Mouse (Mus musculus) spleen, adult 2 months (tissue): ENCODE data around the gene Kmt2a. TPM values are rescaled to one million over a fixed set of nuclear protein-coding genes. Genes with fewer than 3 reads are reported as not detected.

ENCODE experiments used
- DNase-seq, 2 experiments: peaks; one replicate each; pipeline versions ENCODE4 v3.0.0 to v3.0.0-alpha.2; 2012 to 2021; ENCODE audit warnings: low spot score in 2 of 2, low read depth in 1 of 2
- H3K27ac ChIP-seq: fragments of 200-500 bp; 2 replicates; pipeline ENCODE4 v1.5.1; 2012; ENCODE audit warnings: low read length, inconsistent platforms; ENCODE audit not compliant: insufficient read depth
- H3K27me3 ChIP-seq: fragments of 200-500 bp; 2 replicates; pipeline ENCODE4 v1.6.1; 2012; ENCODE audit warnings: mild to moderate bottlenecking, moderate library complexity, low read length, inconsistent platforms; ENCODE audit not compliant: control insufficient read depth, insufficient read depth
- H3K36me3 ChIP-seq: fragments of 200-500 bp; 2 replicates; pipeline ENCODE4 v1.6.1; 2012; ENCODE audit warnings: mild to moderate bottlenecking, low read length, inconsistent platforms; ENCODE audit not compliant: control insufficient read depth, insufficient read depth
- H3K4me1 ChIP-seq: fragments of 200-500 bp; 2 replicates; pipeline ENCODE4 v1.6.1; 2011; ENCODE audit warnings: inconsistent platforms; ENCODE audit not compliant: control insufficient read depth, insufficient read depth, insufficient read length
- H3K4me3 ChIP-seq: fragments of 200-500 bp; 2 replicates; pipeline ENCODE4 v1.5.1; 2011; ENCODE audit warnings: mild to moderate bottlenecking, inconsistent platforms; ENCODE audit not compliant: insufficient read depth, insufficient read length; ENCODE audit errors: extremely low read depth
- CTCF ChIP-seq: fragments of 200-500 bp; IDR thresholded peaks from 2 replicates; pipeline ENCODE4 v1.5.1; 2011; ENCODE audit warnings: mild to moderate bottlenecking, inconsistent platforms; ENCODE audit not compliant: insufficient read depth, insufficient read length, insufficient replicate concordance; ENCODE audit errors: extremely low read depth
- POLR2A ChIP-seq: fragments of 200-500 bp; IDR thresholded peaks from 2 replicates; pipeline ENCODE4 v1.6.1; 2011; ENCODE audit warnings: low read depth, low read length, inconsistent platforms
- WGBS: fragments of 180-500 bp; shearing (Covaris S2); methylation state at CpG from one replicate; pipeline ENCODE4 v1.1.7; 2018; 5-methylcytosine and 5-hydroxymethylcytosine counted together
- polyA plus RNA-seq: library from polyadenylated mRNA; depleted of rRNA; stranded (reverse); fragments of >200 nt; gene quantifications from 2 replicates; pipeline ENCODE4 v1.2.3, GENCODE M21; 2012

Gene Kmt2a
- polyA plus RNA-seq, 1 experiment: 36.8 TPM

DNA sequence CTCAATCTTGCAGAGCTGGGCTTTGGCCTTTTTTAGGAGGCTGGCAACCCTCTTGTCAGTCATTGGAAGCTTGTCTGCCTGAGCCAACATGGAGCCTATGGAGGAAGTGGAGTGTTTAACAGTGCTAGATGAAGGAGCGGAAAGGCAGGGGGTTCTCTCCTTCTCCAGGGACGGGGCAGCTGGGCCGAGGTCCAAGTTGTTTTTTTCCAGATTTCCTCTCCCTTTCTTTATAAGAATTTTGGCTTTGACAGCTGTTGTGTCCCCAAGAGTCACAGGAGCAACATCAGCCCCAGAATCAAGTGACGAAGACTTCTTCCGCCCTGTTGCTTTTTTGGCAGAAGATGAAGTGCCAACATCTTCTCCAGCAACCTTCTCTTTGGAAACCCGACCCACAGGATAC, 33.6 kb downstream of the Kmt2a start:
- H3K4me1 ChIP-seq: no peaks in the 10 kb centered on the region
- H3K27me3 ChIP-seq: no peaks in the 10 kb centered on the region
- no peak for DNase-seq
- no peak overlapping the region for H3K4me3 ChIP-seq
- H3K36me3 ChIP-seq: peaks cover 49% of the 10 kb centered on the region
- TF ChIP-seq POLR2A (no peak), CTCF (no peak)
- WGBS: 90% methylated on average over 6 of the region's 6 CpGs
- H3K27ac ChIP-seq: no peak overlapping the region

GRCm38 (mm10) chr9:44841241-44841640, 39.9 kb downstream of the Kmt2a start:
- peak; percentile 29 to 39 for DNase-seq
- H3K4me3 ChIP-seq: no peak overlapping the region
- 78% methylated on average over 10 of the region's 10 CpGs for WGBS
- no peaks in the 10 kb centered on the region for H3K4me1 ChIP-seq
- peaks cover 48% of the 10 kb centered on the region for H3K36me3 ChIP-seq
- H3K27me3 ChIP-seq: no peaks in the 10 kb centered on the region
- TF ChIP-seq CTCF (peak; percentile 35; the same call in 1 of the 2 replicates), POLR2A (no peak)
- H3K27ac ChIP-seq: no peak overlapping the region

- H3K27me3 ChIP-seq: no peaks in the 10 kb centered on the region
- H3K27ac ChIP-seq: no peak overlapping the region
- H3K36me3 ChIP-seq: peaks cover 45% of the 10 kb centered on the region
- no peaks in the 10 kb centered on the region for H3K4me1 ChIP-seq
- TF ChIP-seq CTCF (peak; percentile 63; the same call in 1 of the 2 replicates), POLR2A (no peak)
- peak; percentile 41 to 63 for DNase-seq
- 61% methylated on average over 7 of the region's 7 CpGs for WGBS
- H3K4me3 ChIP-seq: no peak overlapping the region
Observed at GRCm38 (mm10) chr9:44836439-44836838, 44.7 kb downstream of the Kmt2a start.

DNA sequence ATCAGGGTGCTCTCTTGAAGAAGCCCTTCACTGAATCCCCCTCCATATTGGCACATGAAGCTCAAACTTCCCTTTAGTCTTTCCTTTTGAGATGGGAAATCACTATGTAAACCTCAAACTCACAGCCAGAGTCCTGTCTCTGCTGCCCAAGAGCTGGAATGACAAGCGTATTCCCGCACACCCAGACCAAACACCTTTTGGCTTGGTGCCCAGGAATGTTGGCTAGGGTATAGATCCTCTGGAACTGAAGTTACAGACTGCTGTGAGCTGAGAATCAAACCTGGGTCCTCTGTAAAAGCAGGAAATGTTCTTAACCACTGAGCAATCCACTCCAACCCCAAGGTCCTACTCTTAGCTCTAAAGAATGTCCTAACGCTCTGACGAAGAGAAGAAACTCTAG, 48.7 kb downstream of the Kmt2a start:
- no peak for DNase-seq
- Histone ChIP-seq H3K4me1 (no peaks in the 10 kb centered on the region), H3K27me3 (no peaks in the 10 kb centered on the region), H3K4me3 (no peak overlapping the region), H3K36me3 (peaks cover 43% of the 10 kb centered on the region), H3K27ac (no peak overlapping the region)
- WGBS: 96% methylated on average over 4 of the region's 4 CpGs
- no peak for TF ChIP-seq CTCF
- TF ChIP-seq POLR2A: no peak

DNA sequence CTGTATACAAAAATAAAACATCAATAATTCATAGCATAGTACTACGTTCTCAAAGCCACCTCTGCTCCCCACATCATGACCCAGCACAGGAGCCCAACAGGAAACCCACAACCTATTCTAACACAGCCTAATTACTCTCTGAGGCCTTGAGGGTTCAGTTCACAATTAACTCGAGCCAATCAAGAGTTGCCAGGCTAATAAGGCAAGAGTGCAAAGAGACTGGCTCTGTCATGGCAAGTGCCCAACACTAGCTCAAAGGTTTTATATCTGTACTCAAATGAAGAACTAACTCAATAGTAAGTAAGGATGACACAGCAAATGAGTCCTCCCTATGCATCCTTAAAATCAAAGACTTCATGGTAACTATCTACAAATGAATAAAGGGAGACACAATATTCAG, 50.6 kb downstream of the Kmt2a start:
- no peaks in the 10 kb centered on the region for H3K4me1 ChIP-seq
- H3K27ac ChIP-seq: no peak overlapping the region
- no peak overlapping the region for H3K4me3 ChIP-seq
- peaks cover 48% of the 10 kb centered on the region for H3K36me3 ChIP-seq
- TF ChIP-seq POLR2A (no peak), CTCF (no peak)
- no peaks in the 10 kb centered on the region for H3K27me3 ChIP-seq
- 71% methylated on average over 2 of the region's 2 CpGs for WGBS
- no peak for DNase-seq

- no peaks in the 10 kb centered on the region for H3K4me1 ChIP-seq
- DNase-seq: no peak
- H3K36me3 ChIP-seq: peaks cover 49% of the 10 kb centered on the region
- whole genome bisulfite sequencing: 93% methylated on average over 11 of the region's 11 CpGs
- H3K27ac ChIP-seq: no peak overlapping the region
- no peak for TF ChIP-seq POLR2A
- TF ChIP-seq CTCF: no peak
- H3K4me3 ChIP-seq: no peak overlapping the region
- no peaks in the 10 kb centered on the region for H3K27me3 ChIP-seq
Observed at GRCm38 (mm10) chr9:44828944-44829343, 52.2 kb downstream of the Kmt2a start.

GRCm38 (mm10) chr9:44826660-44827059, 54.4 kb downstream of the Kmt2a start:
- DNase-seq: no peak
- WGBS: 96% methylated on average over 7 of the region's 7 CpGs
- H3K4me3 ChIP-seq: no peak overlapping the region
- no peaks in the 10 kb centered on the region for H3K27me3 ChIP-seq
- no peaks in the 10 kb centered on the region for H3K4me1 ChIP-seq
- TF ChIP-seq POLR2A: no peak
- H3K36me3 ChIP-seq: peaks cover 55% of the 10 kb centered on the region
- H3K27ac ChIP-seq: no peak overlapping the region
